Mouse (Mus musculus): ENCODE measurements at regions not wholly inside any gene's neighbourhood (a gene's known extent, or its start where the extent isn't known, plus 50 kb on each side); places are given as distances from the start of the nearest gene placed in this dataset.

- Histone ChIP-seq H3K27ac (ENCODE audit: insufficient read depth, low read length) (no peak overlapping the region), H3K4me3 (replicated peaks; ENCODE audit: insufficient read depth, low read depth, low read length) (no peak overlapping the region), H3K27me3 (ENCODE audit: control insufficient read depth, insufficient read depth, low read length) (no peaks in the 10 kb centered on the region), H3K4me1 (ENCODE audit: control insufficient read depth, insufficient read depth, low read length) (no peaks in the 10 kb centered on the region)
- DNase-seq = no peak
- WGBS = 100% methylated on average over 1 of the region's 1 CpGs
- TF ChIP-seq POLR2A (IDR thresholded peaks at IDR 0.05; ENCODE audit: borderline replicate concordance, insufficient read depth, low read length) = no peak
These were observed 1535.4 kb upstream of the Zeb2 start for GRCm38 (mm10) chr2:46652616-46653015.

GRCm38 (mm10) chr2:46646366-46646765 lies 1529.2 kb upstream of the Zeb2 start:
- TF ChIP-seq POLR2A (IDR thresholded peaks at IDR 0.05; ENCODE audit: borderline replicate concordance, insufficient read depth, low read length) (no peak), CTCF (IDR thresholded peaks at IDR 0.05; ENCODE audit: borderline replicate concordance, insufficient read depth, low read depth, low read length) (no peak)
- Histone ChIP-seq H3K4me3 (replicated peaks; ENCODE audit: insufficient read depth, low read depth, low read length) (no peak overlapping the region), H3K4me1 (ENCODE audit: control insufficient read depth, insufficient read depth, low read length) (no peaks in the 10 kb centered on the region), H3K27me3 (ENCODE audit: control insufficient read depth, insufficient read depth, low read length) (no peaks in the 10 kb centered on the region), H3K27ac (ENCODE audit: insufficient read depth, low read length) (no peak overlapping the region)
- WGBS = 62% methylated on average over 2 of the region's 2 CpGs
- DNase-seq = no peak

GRCm38 (mm10) chr2:46609217-46609616 lies 1492.0 kb upstream of the Zeb2 start:
- TF ChIP-seq CTCF (IDR thresholded peaks at IDR 0.05; ENCODE audit: borderline replicate concordance, insufficient read depth, low read depth, low read length) = no peak
- TF ChIP-seq POLR2A (IDR thresholded peaks at IDR 0.05; ENCODE audit: borderline replicate concordance, insufficient read depth, low read length) = no peak
- no peak for DNase-seq
- Histone ChIP-seq H3K4me3 (replicated peaks; ENCODE audit: insufficient read depth, low read depth, low read length) (no peak overlapping the region), H3K27me3 (ENCODE audit: control insufficient read depth, insufficient read depth, low read length) (no peaks in the 10 kb centered on the region), H3K4me1 (ENCODE audit: control insufficient read depth, insufficient read depth, low read length) (no peaks in the 10 kb centered on the region), H3K27ac (ENCODE audit: insufficient read depth, low read length) (no peak overlapping the region)
- WGBS = 16% methylated on average over 2 of the region's 2 CpGs

GRCm38 (mm10) chr2:46581773-46582172 lies 1464.6 kb upstream of the Zeb2 start:
- WGBS = 16% methylated on average over 2 of the region's 2 CpGs
- TF ChIP-seq POLR2A (IDR thresholded peaks at IDR 0.05; ENCODE audit: borderline replicate concordance, insufficient read depth, low read length) (no peak), CTCF (IDR thresholded peaks at IDR 0.05; ENCODE audit: borderline replicate concordance, insufficient read depth, low read depth, low read length) (no peak)
- no peak overlapping the region for H3K27ac ChIP-seq (ENCODE audit: insufficient read depth, low read length)
- DNase-seq = peak in 1 of 2 experiments; percentile 16
- H3K4me3 ChIP-seq (replicated peaks; ENCODE audit: insufficient read depth, low read depth, low read length) = no peak overlapping the region
- no peaks in the 10 kb centered on the region for H3K4me1 ChIP-seq (ENCODE audit: control insufficient read depth, insufficient read depth, low read length)
- H3K27me3 ChIP-seq (ENCODE audit: control insufficient read depth, insufficient read depth, low read length) = no peaks in the 10 kb centered on the region

- WGBS = 94% methylated on average over 2 of the region's 2 CpGs
These were observed 1453.2 kb upstream of the Zeb2 start for GRCm38 (mm10) chr2:46570416-46570815.

GRCm38 (mm10) chr2:46533395-46533794 lies 1416.2 kb upstream of the Zeb2 start:
- Histone ChIP-seq H3K27ac (ENCODE audit: insufficient read depth, low read length) (no peak overlapping the region), H3K27me3 (ENCODE audit: control insufficient read depth, insufficient read depth, low read length) (no peaks in the 10 kb centered on the region), H3K4me3 (replicated peaks; ENCODE audit: insufficient read depth, low read depth, low read length) (no peak overlapping the region), H3K4me1 (ENCODE audit: control insufficient read depth, insufficient read depth, low read length) (no peaks in the 10 kb centered on the region)
- DNase-seq = no peak
- TF ChIP-seq CTCF (IDR thresholded peaks at IDR 0.05; ENCODE audit: borderline replicate concordance, insufficient read depth, low read depth, low read length) = no peak
- TF ChIP-seq POLR2A (IDR thresholded peaks at IDR 0.05; ENCODE audit: borderline replicate concordance, insufficient read depth, low read length) = no peak
- WGBS = 77% methylated on average over 1 of the region's 1 CpGs

More at GRCm38 (mm10) chr2:46570416-46570815, 1453.2 kb upstream of the Zeb2 start:
- Histone ChIP-seq H3K4me1 (ENCODE audit: control insufficient read depth, insufficient read depth, low read length) (no peaks in the 10 kb centered on the region), H3K27me3 (ENCODE audit: control insufficient read depth, insufficient read depth, low read length) (no peaks in the 10 kb centered on the region), H3K4me3 (replicated peaks; ENCODE audit: insufficient read depth, low read depth, low read length) (no peak overlapping the region), H3K27ac (ENCODE audit: insufficient read depth, low read length) (no peak overlapping the region)
- TF ChIP-seq POLR2A (IDR thresholded peaks at IDR 0.05; ENCODE audit: borderline replicate concordance, insufficient read depth, low read length) (no peak), CTCF (IDR thresholded peaks at IDR 0.05; ENCODE audit: borderline replicate concordance, insufficient read depth, low read depth, low read length) (no peak)
- no peak for DNase-seq

GRCm38 (mm10) chr2:46530686-46531085 lies 1413.5 kb upstream of the Zeb2 start:
- Histone ChIP-seq H3K27me3 (ENCODE audit: control insufficient read depth, insufficient read depth, low read length) (no peaks in the 10 kb centered on the region), H3K4me3 (replicated peaks; ENCODE audit: insufficient read depth, low read depth, low read length) (no peak overlapping the region), H3K4me1 (ENCODE audit: control insufficient read depth, insufficient read depth, low read length) (no peaks in the 10 kb centered on the region), H3K27ac (ENCODE audit: insufficient read depth, low read length) (no peak overlapping the region)
- no peak for TF ChIP-seq CTCF (IDR thresholded peaks at IDR 0.05; ENCODE audit: borderline replicate concordance, insufficient read depth, low read depth, low read length)
- TF ChIP-seq POLR2A (IDR thresholded peaks at IDR 0.05; ENCODE audit: borderline replicate concordance, insufficient read depth, low read length) = no peak
- WGBS = 89% methylated on average over 1 of the region's 1 CpGs
- no peak for DNase-seq

- no peak overlapping the region for H3K4me3 ChIP-seq (replicated peaks; ENCODE audit: insufficient read depth, low read depth, low read length)
- WGBS = 42% methylated on average over 4 of the region's 4 CpGs
- no peaks in the 10 kb centered on the region for H3K27me3 ChIP-seq (ENCODE audit: control insufficient read depth, insufficient read depth, low read length)
- no peak for DNase-seq
- H3K27ac ChIP-seq (ENCODE audit: insufficient read depth, low read length) = no peak overlapping the region
- no peaks in the 10 kb centered on the region for H3K4me1 ChIP-seq (ENCODE audit: control insufficient read depth, insufficient read depth, low read length)
- TF ChIP-seq POLR2A (IDR thresholded peaks at IDR 0.05; ENCODE audit: borderline replicate concordance, insufficient read depth, low read length) = no peak
- no peak for TF ChIP-seq CTCF (IDR thresholded peaks at IDR 0.05; ENCODE audit: borderline replicate concordance, insufficient read depth, low read depth, low read length)
These were observed 1408.0 kb upstream of the Zeb2 start for GRCm38 (mm10) chr2:46525223-46525622.
